Mouse (Mus musculus) neural tube, embryonic 15.5 days (tissue): ENCODE results near the gene Sox12. TPM values are rescaled to one million over a fixed set of nuclear protein-coding genes. Genes with fewer than 3 reads are reported as not detected.
"Not testable (repeated sequence)": the region's sequence is repeated elsewhere in the genome, so short reads cannot be mapped to it uniquely, and the experiment has no call there.

Source experiments
- ATAC-seq: fragments of 200-750 bp; cut with Nextera tagmentation; 2 replicates; pipeline ENCODE4 v1.8.0; 2017; ENCODE audit warnings: mild to moderate bottlenecking, moderate TSS enrichment, moderate library complexity; ENCODE audit not compliant: low FRiP score
- H3K27ac ChIP-seq: fragments of 300-500 bp; sonication (generic); replicated peaks from 2 replicates; pipeline ENCODE4 v1.5.1; 2015; ENCODE audit warnings: mild to moderate bottlenecking, inconsistent platforms
- H3K27me3 ChIP-seq: fragments of 300-500 bp; sonication (generic); replicated peaks from 2 replicates; pipeline ENCODE4 v1.6.1; 2015; ENCODE audit warnings: inconsistent platforms
- H3K36me3 ChIP-seq: fragments of 300-500 bp; sonication (generic); 2 replicates; pipeline ENCODE4 v1.6.1; 2015; ENCODE audit warnings: inconsistent platforms
- H3K4me1 ChIP-seq: fragments of 300-500 bp; sonication (generic); 2 replicates; pipeline ENCODE4 v1.6.1; 2015; ENCODE audit warnings: inconsistent platforms
- H3K4me2 ChIP-seq: fragments of 300-500 bp; sonication (generic); 2 replicates; pipeline ENCODE4 v1.6.1; 2015; ENCODE audit warnings: inconsistent platforms, mild to moderate bottlenecking, moderate library complexity
- H3K4me3 ChIP-seq: fragments of 300-500 bp; sonication (generic); replicated peaks from 2 replicates; pipeline ENCODE4 v1.5.1; 2015; ENCODE audit warnings: mild to moderate bottlenecking, inconsistent platforms
- H3K9ac ChIP-seq: fragments of 300-500 bp; sonication (generic); replicated peaks from 2 replicates; pipeline ENCODE4 v1.6.1; 2015; ENCODE audit warnings: mild to moderate bottlenecking, inconsistent platforms
- H3K9me3 ChIP-seq: fragments of 300-500 bp; sonication (generic); replicated peaks from 2 replicates; pipeline ENCODE4 v1.6.1; 2016; ENCODE audit warnings: inconsistent platforms
- WGBS: fragments of 180-500 bp; shearing (Covaris S2); methylation state at CpG from one replicate; pipeline ENCODE4 v1.1.7; 2015; ENCODE audit warnings: mixed read lengths; 5-methylcytosine and 5-hydroxymethylcytosine counted together
- polyA plus RNA-seq: library from polyadenylated mRNA; unstranded; fragments of >200 nt; fragmentation: Nextera tagmentation; extraction: Ambion mirVana; gene quantifications from 2 replicates; pipeline ENCODE4 v1.2.1, GENCODE M21; 2015

Sox12 gene
- polyA plus RNA-seq, 1 experiment from 2014 or later = 12.1 TPM

- no peak for ATAC-seq
- no peaks in the 10 kb centered on the region for H3K36me3 ChIP-seq
- no peak overlapping the region for H3K4me2 ChIP-seq
- no peaks in the 10 kb centered on the region for H3K27me3 ChIP-seq
- no peak overlapping the region for H3K4me3 ChIP-seq
- peaks cover 29% of the 10 kb centered on the region for H3K4me1 ChIP-seq
- no peak overlapping the region for H3K9ac ChIP-seq
- H3K27ac ChIP-seq = no peak overlapping the region
- H3K9me3 ChIP-seq = no peaks in the 10 kb centered on the region
- WGBS = 79% methylated on average over 4 of the region's 4 CpGs
These were observed 25.2 kb downstream of the Sox12 start for GRCm38 (mm10) chr2:152372661-152373060.

DNA sequence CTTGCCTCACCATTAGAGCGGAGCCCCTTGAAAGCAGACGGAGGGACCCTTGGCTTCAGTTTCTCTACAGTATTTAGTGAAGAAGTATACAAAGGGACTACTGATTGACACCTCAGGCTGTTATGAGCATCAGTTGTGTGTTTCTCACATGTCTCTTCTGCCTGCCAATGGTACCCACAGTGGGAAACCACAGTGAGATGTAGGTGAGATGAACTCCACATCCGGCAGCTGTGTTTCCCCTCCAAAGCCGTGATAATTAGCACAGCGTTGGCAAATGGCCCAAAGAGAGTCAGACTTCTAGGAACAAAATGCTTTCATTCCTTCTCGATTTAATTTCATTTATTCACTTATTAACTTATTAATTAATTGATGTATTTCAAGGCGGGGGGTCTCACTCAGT lies 25.8 kb downstream of the Sox12 start:
- Histone ChIP-seq H3K4me3 (no peak overlapping the region), H3K36me3 (no peaks in the 10 kb centered on the region), H3K4me1 (peaks cover 29% of the 10 kb centered on the region), H3K9me3 (no peaks in the 10 kb centered on the region), H3K27ac (no peak overlapping the region), H3K4me2 (no peak overlapping the region), H3K9ac (no peak overlapping the region), H3K27me3 (no peaks in the 10 kb centered on the region)
- no peak for ATAC-seq
- WGBS = 77% methylated on average over 7 of the region's 7 CpGs

- Histone ChIP-seq H3K4me2 (0 out of 2 replicates have a peak overlapping the region, but pooled peaks have one; percentile 7), H3K9me3 (no peaks in the 10 kb centered on the region), H3K27ac (no peak overlapping the region), H3K4me3 (no peak overlapping the region), H3K36me3 (no peaks in the 10 kb centered on the region), H3K4me1 (peaks cover 7% of the 10 kb centered on the region), H3K9ac (no peak overlapping the region), H3K27me3 (no peaks in the 10 kb centered on the region)
- WGBS = 36% methylated on average over 14 of the region's 14 CpGs
- peak; percentile 49; the same call in 1 of the 2 replicates for ATAC-seq
These were observed 29.2 kb downstream of the Sox12 start for GRCm38 (mm10) chr2:152368532-152369140.

DNA sequence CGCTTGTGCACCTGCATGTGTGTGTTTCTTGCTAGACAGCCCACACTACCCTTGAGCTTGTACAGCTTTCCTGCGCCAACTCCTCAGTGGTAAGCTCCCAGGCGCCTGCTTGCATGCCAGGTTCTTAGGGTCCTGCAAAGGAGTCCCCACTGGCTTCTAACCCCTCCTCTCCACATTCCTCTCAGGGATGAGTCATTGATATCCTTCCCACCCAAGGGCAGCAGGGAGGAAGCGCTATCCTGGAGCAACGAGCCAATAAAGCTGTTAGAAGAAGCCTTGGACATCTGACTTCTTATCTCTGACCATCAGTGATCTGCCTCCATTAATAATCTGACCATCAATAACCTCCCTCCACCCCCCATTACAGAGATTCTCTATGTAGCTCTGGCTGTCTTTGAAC lies 29.9 kb downstream of the Sox12 start:
- 81% methylated on average over 5 of the region's 5 CpGs for WGBS
- H3K36me3 ChIP-seq = no peaks in the 10 kb centered on the region
- H3K27ac ChIP-seq = no peak overlapping the region
- no peak overlapping the region for H3K4me3 ChIP-seq
- peaks cover 8% of the 10 kb centered on the region for H3K4me1 ChIP-seq
- ATAC-seq = no peak
- no peak overlapping the region for H3K9ac ChIP-seq
- H3K4me2 ChIP-seq = no peak overlapping the region
- H3K27me3 ChIP-seq = no peaks in the 10 kb centered on the region
- H3K9me3 ChIP-seq = no peaks in the 10 kb centered on the region

DNA sequence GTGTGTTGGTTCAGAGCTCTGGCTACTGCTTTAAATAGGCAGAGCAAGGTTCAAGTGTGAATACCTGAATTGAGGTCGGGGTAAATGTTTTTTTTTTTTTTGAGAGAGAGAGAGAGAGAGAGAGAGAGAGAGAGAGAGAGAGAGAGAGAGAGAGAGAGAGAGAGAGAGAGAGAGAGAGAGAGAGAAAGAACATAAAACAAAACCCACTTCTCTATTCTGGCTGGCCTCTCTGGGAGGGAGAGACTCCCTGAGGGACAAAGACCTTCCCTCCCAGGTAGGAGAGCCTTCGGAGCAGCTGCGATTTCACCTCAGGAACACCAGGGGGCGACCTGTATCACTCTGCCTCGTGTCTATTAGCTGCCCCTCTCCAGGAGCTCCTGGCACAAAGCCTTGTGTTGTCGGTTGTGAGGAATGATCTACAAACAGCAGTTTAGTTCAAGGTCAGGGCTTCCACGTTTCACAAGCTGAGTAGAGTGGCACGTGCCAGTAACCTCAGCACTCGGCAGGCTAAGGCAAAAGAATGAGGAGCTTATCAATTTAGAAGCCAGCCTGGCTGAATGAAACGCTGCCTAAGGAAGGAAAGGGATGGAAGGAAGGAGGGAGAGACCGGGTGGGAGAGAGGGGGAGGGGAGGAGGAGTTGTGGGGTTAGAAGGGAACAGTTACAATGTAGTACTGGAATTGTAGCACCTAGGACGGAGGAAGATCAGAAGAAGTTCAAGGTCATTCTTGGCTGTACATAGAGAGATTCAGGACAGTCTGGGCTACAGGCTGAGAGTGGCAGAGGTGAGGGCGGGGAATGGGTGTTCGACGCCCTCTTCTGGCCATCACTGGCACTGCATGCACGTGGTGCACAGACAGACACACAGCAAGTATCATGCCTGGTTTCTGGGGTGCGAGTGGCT lies 34.4 kb downstream of the Sox12 start:
- peak; percentile 69 for ATAC-seq
- H3K27ac ChIP-seq = peak overlapping the region; percentile 61
- no peaks in the 10 kb centered on the region for H3K36me3 ChIP-seq
- no peak overlapping the region; the same call in 1 of the 2 replicates for H3K9ac ChIP-seq
- peak overlapping the region; percentile 19; the same call in 1 of the 2 replicates for H3K4me3 ChIP-seq
- peaks cover 5% of the 10 kb centered on the region for H3K4me1 ChIP-seq
- no peaks in the 10 kb centered on the region for H3K9me3 ChIP-seq
- WGBS = 12% methylated on average over 17 of the region's 17 CpGs
- peak overlapping the region; percentile 51 for H3K4me2 ChIP-seq
- no peaks in the 10 kb centered on the region for H3K27me3 ChIP-seq

DNA sequence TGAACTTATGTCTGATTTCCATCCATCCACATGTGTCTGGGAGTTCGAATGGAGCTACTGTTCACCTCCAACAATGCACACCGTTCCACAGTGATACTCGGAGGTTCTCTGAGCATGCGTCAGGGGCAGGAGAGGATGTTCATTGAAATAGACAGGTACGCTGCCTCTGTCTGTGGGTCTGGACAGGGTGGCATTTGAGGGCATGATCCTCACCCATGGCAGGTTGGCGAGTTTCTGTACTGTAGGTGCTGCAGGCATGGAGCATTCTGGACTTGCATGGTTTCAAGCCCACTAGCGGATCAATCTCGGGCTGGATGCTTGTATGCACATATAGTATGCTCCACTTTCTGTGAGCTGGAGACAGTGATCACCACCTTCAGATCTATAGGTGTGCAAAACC lies 36.7 kb downstream of the Sox12 start:
- no peak overlapping the region for H3K27ac ChIP-seq
- no peaks in the 10 kb centered on the region for H3K9me3 ChIP-seq
- no peak overlapping the region for H3K9ac ChIP-seq
- no peaks in the 10 kb centered on the region for H3K36me3 ChIP-seq
- H3K4me2 ChIP-seq = no peak overlapping the region
- H3K4me1 ChIP-seq = peaks cover 5% of the 10 kb centered on the region
- no peak overlapping the region for H3K4me3 ChIP-seq
- no peak for ATAC-seq
- 90% methylated on average over 8 of the region's 8 CpGs for WGBS
- H3K27me3 ChIP-seq = no peaks in the 10 kb centered on the region

DNA sequence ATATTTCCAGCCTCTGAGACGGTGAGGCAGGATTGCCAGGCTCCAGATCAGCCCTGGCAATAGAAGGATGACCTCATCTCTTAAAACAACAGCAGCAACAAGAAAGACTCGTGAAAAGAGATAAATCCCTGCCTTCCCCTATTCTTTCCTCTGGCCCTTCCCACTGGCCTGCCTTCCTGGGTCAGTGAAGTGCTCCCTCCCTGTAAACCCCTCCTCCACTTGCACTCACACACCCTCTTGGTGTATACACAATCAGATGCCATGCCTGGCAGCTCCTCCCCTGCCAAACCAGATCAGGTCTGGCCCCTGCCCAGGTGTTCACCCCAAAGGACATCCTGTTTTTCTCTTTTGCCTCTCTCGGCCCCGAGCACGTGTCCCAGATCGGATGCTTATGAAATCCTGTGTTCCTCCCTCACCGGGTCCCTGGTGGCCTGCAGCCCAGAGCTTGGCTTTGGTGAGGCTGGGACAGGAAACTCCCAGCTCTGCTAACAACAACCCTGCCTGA lies 37.5 kb downstream of the Sox12 start:
- no peak overlapping the region for H3K9ac ChIP-seq
- no peaks in the 10 kb centered on the region for H3K27me3 ChIP-seq
- H3K4me1 ChIP-seq = peaks cover 5% of the 10 kb centered on the region
- H3K4me3 ChIP-seq = no peak overlapping the region
- no peak for ATAC-seq
- no peaks in the 10 kb centered on the region for H3K36me3 ChIP-seq
- no peaks in the 10 kb centered on the region for H3K9me3 ChIP-seq
- WGBS = 63% methylated on average over 7 of the region's 7 CpGs
- no peak overlapping the region for H3K4me2 ChIP-seq
- H3K27ac ChIP-seq = no peak overlapping the region

GRCm38 (mm10) chr2:152359616-152360015 lies 38.2 kb downstream of the Sox12 start:
- WGBS = 78% methylated on average over 5 of the region's 5 CpGs
- no peak overlapping the region for H3K27ac ChIP-seq
- no peak overlapping the region for H3K9ac ChIP-seq
- H3K4me2 ChIP-seq = no peak overlapping the region
- no peak for ATAC-seq
- no peaks in the 10 kb centered on the region for H3K9me3 ChIP-seq
- no peaks in the 10 kb centered on the region for H3K36me3 ChIP-seq
- H3K4me1 ChIP-seq = peaks cover 5% of the 10 kb centered on the region
- H3K4me3 ChIP-seq = no peak overlapping the region
- H3K27me3 ChIP-seq = no peaks in the 10 kb centered on the region

GRCm38 (mm10) chr2:152358977-152359376 lies 38.9 kb downstream of the Sox12 start:
- not testable (repeated sequence) for H3K27ac ChIP-seq, H3K4me3 ChIP-seq, H3K36me3 ChIP-seq, H3K9ac ChIP-seq, ATAC-seq, H3K27me3 ChIP-seq, H3K4me1 ChIP-seq, H3K9me3 ChIP-seq, H3K4me2 ChIP-seq
- 75% methylated on average over 5 of the region's 5 CpGs for WGBS

- Histone ChIP-seq H3K27ac (no peak overlapping the region), H3K9me3 (no peaks in the 10 kb centered on the region), H3K4me2 (no peak overlapping the region), H3K4me1 (no peaks in the 10 kb centered on the region), H3K4me3 (no peak overlapping the region), H3K27me3 (no peaks in the 10 kb centered on the region), H3K9ac (no peak overlapping the region), H3K36me3 (no peaks in the 10 kb centered on the region)
- 84% methylated on average over 3 of the region's 3 CpGs for WGBS
- ATAC-seq = no peak
These were observed 40.6 kb downstream of the Sox12 start for GRCm38 (mm10) chr2:152357254-152357653.

DNA sequence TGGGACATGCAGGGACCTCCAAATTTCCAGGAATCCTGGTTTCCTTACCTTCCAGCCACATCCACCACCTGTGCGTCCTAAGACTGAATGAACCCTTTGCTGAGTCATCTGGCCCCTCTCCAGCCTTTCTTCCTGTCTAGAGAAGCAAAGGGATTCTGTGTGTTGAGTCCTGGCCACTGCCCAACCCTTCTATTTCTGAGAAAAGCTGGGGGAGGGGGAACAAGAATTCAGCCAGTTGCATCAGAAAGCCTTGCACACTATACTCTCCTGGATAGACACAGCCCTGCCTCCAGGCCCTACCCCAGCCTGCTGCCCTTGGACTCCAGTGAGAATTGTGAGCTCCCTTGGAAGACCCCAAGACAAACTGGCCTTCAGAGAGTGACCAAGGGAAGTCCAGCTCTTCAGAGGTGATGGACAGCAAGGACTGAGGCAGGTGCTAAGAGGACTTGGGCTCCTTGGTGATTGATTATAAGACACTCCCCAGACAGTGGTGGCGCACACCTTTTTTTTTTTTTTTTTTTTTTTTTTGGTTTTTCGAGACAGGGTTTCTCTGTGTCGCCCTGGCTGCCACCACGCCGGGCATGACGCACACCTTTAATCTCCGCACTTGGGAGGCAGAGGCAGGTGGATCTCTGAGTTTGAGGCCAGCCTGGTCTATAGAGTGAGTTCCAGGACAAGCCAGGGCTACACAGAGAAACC lies 47.9 kb downstream of the Sox12 start:
- WGBS = 92% methylated on average over 8 of the region's 8 CpGs
- Histone ChIP-seq H3K4me3 (no peak overlapping the region), H3K36me3 (no peaks in the 10 kb centered on the region), H3K27ac (no peak overlapping the region), H3K27me3 (peaks cover 5% of the 10 kb centered on the region; the same call in 1 of the 2 replicates), H3K4me2 (no peak overlapping the region), H3K4me1 (no peaks in the 10 kb centered on the region), H3K9ac (no peak overlapping the region), H3K9me3 (no peaks in the 10 kb centered on the region)
- no peak for ATAC-seq
